Mouse (Mus musculus): ENCODE measurements around the gene Tmprss11c. TPM values are rescaled to one million over a fixed set of nuclear protein-coding genes. Genes with fewer than 3 reads are reported as not detected.
"Not testable (repeated sequence)": the region's sequence is repeated elsewhere in the genome, so short reads cannot be mapped to it uniquely, and the experiment has no call there.

Gene Tmprss11c
- total RNA-seq (2021), result not detected
- polyA plus RNA-seq (2012; rRNA removed), result not detected in 2 replicates
- long read RNA-seq, result 0 reads

DNA sequence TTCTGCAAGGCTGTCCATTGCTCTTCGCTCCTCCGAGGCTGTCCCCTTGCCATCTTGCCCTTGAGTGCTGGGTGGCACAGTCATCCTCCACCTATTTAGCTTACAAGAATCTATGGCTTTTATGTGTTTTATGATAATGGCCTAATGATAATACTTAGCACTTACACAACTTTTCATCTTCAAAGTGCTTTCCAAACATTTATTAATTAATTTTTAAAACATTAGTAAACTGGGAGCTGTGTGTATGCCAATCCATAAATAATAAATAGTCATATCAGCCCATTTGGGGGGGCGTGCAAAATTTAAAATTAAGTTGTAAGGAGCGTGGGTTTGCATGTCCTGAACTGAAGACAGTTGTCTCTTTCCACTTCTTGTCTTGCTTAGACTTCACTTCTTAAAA, at the start of gene Tmprss11c:
Tmprss11c (minus strand) TSS at position 101 of the 400 bp plus-strand sequence.
- TF ChIP-seq POLR2A (IDR thresholded peaks at IDR 0.05; ENCODE audit: insufficient read depth, low read depth, low read length), result no peak
- no peak for TF ChIP-seq EP300 (IDR thresholded peaks at IDR 0.05; ENCODE audit: insufficient read depth, low read depth, low read length)
- TF ChIP-seq CTCF (IDR thresholded peaks at IDR 0.05), result no peak
- intact Hi-C loops (cut with DNase I), result no loop called here
- H3K79me2 ChIP-seq (replicated peaks; ENCODE audit: control insufficient read depth, insufficient read depth, low read length), result no peaks in the 10 kb centered on the region
- WGBS, result 78% methylated on average over 4 of the region's 4 CpGs
- no peaks in the 10 kb centered on the region for H3K27me3 ChIP-seq (ENCODE audit: control insufficient read depth, insufficient read depth, low read length)
- no peak within 1 kb of the TSS for H3K4me3 ChIP-seq
- H3K36me3 ChIP-seq (ENCODE audit: control insufficient read depth, insufficient read depth, low read length), result no peaks in the 10 kb centered on the region
- H3K4me1 ChIP-seq (ENCODE audit: control insufficient read depth, insufficient read depth, low read length), result no peaks in the 10 kb centered on the region
- no peak for DNase-seq
- H3K9ac ChIP-seq (ENCODE audit: low read depth, low read length), result no peak within 1 kb of the TSS
- H3K27ac ChIP-seq, result no peak within 1 kb of the TSS

DNA sequence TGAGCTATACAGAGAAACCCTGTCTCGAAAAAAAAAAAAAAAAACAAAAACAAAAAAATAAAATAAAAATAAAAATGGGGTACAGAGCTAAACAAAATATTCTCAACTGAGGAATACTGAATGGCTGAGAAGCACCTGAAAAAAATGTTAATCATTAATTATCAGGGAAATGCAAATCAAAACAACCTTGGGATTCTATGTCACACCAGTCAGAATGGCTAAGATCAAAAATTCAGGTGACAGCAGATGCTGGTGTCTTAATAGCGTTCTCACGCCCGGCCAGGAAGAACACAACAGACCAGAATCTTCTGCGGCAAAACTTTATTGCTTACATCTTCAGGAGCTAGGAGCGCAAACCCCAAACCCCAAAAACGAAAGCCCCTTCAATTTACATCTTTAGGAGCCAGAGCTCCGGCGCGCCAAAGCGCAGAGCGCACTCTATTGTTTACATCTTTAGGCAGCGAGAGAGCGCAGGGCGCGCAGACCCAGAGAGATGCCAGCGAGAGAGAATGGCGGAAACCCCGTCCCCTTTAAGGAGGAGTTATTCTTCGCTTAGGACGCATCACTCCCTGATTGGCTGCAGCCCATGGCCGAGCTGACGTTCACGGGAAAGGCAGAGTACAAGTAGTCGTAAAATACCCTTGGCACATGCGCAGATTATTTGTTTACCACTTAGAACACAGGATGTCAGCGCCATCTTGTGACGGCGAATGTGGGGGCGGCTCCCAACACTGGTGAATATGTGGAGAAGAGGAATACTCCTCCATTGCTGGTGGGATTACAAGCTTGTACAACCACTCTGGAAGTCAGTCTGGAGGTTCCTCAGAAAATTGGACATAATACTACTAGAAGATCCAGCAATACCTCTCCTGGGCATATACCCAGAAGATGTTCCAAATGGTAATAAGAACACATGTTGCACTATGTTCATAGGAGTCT, 29.2 kb upstream of the Tmprss11c start:
- H3K9ac ChIP-seq (ENCODE audit: low read depth, low read length); H3K27me3 ChIP-seq (ENCODE audit: control insufficient read depth, insufficient read depth, low read length); intact Hi-C loops (cut with DNase I); H3K4me1 ChIP-seq (ENCODE audit: control insufficient read depth, insufficient read depth, low read length); H3K36me3 ChIP-seq (ENCODE audit: control insufficient read depth, insufficient read depth, low read length); H3K79me2 ChIP-seq (replicated peaks; ENCODE audit: control insufficient read depth, insufficient read depth, low read length); DNase-seq; H3K27ac ChIP-seq; H3K4me3 ChIP-seq: not testable (repeated sequence)
- WGBS, result 46% methylated on average over 30 of the region's 30 CpGs

DNA sequence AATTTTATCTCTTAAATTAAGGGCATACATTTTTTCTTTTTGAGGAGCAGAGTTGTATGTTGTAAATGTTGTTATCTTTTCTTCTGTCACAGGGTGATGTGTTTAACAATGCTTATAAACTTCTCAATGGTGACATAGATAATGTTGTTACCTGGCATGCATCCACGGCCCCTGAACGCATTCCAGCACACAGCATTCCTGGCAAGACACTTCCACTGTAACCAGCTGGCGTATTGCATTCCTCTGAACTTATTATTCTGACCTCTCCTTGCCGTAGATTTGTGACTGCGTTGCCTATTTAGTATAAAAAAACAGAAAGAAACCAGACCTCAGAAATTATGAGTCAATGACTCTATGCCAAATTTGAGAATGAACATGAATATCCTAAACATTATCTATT, 17.0 kb upstream of the Tmprss11c start:
- no peak for TF ChIP-seq CTCF (IDR thresholded peaks at IDR 0.05)
- TF ChIP-seq EP300 (IDR thresholded peaks at IDR 0.05; ENCODE audit: insufficient read depth, low read depth, low read length), result no peak
- no peak for TF ChIP-seq POLR2A (IDR thresholded peaks at IDR 0.05; ENCODE audit: insufficient read depth, low read depth, low read length)
- 28% methylated on average over 5 of the region's 5 CpGs for WGBS

DNA sequence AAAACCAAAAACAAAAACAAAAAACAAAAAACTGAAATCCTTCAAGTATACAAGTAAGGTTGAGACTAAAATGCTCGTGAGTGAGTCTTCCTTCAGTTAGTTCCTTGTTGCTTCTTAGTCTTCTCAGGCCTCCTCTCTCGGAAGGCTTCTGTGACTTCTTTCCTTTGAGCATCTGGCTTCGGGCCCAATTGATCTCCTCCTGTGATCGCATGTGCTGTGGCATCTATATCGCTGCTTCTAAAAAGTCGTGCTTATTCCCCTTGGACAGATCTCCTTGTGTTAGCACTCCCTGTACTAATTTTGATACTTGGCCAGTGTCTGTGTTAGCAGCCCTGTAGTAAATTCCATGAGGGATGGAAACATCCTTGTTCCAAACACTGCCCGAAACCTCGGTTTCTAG, 14.8 kb upstream of the Tmprss11c start:
- no peaks in the 10 kb centered on the region for H3K4me1 ChIP-seq (ENCODE audit: control insufficient read depth, insufficient read depth, low read length)
- no peak for TF ChIP-seq POLR2A (IDR thresholded peaks at IDR 0.05; ENCODE audit: insufficient read depth, low read depth, low read length)
- TF ChIP-seq CTCF (IDR thresholded peaks at IDR 0.05), result no peak
- TF ChIP-seq EP300 (IDR thresholded peaks at IDR 0.05; ENCODE audit: insufficient read depth, low read depth, low read length), result no peak
- intact Hi-C loops (cut with DNase I), result no loop called here
- H3K36me3 ChIP-seq (ENCODE audit: control insufficient read depth, insufficient read depth, low read length), result no peaks in the 10 kb centered on the region
- H3K27ac ChIP-seq, result no peak overlapping the region
- no peak for DNase-seq
- no peak overlapping the region for H3K9ac ChIP-seq (ENCODE audit: low read depth, low read length)
- H3K27me3 ChIP-seq (ENCODE audit: control insufficient read depth, insufficient read depth, low read length), result no peaks in the 10 kb centered on the region
- 69% methylated on average over 8 of the region's 8 CpGs for WGBS
- H3K79me2 ChIP-seq (replicated peaks; ENCODE audit: control insufficient read depth, insufficient read depth, low read length), result no peaks in the 10 kb centered on the region
- no peak overlapping the region for H3K4me3 ChIP-seq

More for the DNA sequence above, 17.0 kb upstream of the Tmprss11c start:
- no peaks in the 10 kb centered on the region for H3K27me3 ChIP-seq (ENCODE audit: control insufficient read depth, insufficient read depth, low read length)
- H3K9ac ChIP-seq (ENCODE audit: low read depth, low read length), result no peak overlapping the region
- no peak overlapping the region for H3K4me3 ChIP-seq
- peak; percentile 6 to 30 for DNase-seq
- intact Hi-C loops (cut with DNase I), result no loop called here
- no peaks in the 10 kb centered on the region for H3K79me2 ChIP-seq (replicated peaks; ENCODE audit: control insufficient read depth, insufficient read depth, low read length)
- H3K4me1 ChIP-seq (ENCODE audit: control insufficient read depth, insufficient read depth, low read length), result no peaks in the 10 kb centered on the region
- H3K27ac ChIP-seq, result no peak overlapping the region
- H3K36me3 ChIP-seq (ENCODE audit: control insufficient read depth, insufficient read depth, low read length), result no peaks in the 10 kb centered on the region

DNA sequence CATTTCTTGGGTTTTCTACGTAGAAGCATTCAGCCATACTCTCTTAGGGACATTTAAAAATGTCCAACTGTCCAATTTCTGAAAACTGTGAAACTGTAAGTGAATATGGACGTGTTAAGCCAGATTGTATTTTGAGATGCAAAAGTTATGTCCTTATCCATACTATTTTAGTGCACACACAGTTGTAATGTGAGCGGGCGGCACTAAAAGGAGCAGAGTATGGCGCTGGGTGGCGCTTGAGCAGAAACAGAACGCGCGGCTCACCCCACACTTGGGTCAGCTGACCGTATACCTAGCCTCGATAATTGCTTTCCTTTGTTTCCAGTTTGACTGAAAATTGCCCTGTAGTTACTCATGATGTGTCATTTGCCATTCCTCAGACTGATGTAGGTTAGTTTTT, 42.5 kb downstream of the Tmprss11c start:
- WGBS, result 85% methylated on average over 11 of the region's 11 CpGs
- DNase-seq, result no peak
- TF ChIP-seq POLR2A (IDR thresholded peaks at IDR 0.05; ENCODE audit: insufficient read depth, low read depth, low read length) (no peak), CTCF (IDR thresholded peaks at IDR 0.05) (no peak), EP300 (IDR thresholded peaks at IDR 0.05; ENCODE audit: insufficient read depth, low read depth, low read length) (no peak)

DNA sequence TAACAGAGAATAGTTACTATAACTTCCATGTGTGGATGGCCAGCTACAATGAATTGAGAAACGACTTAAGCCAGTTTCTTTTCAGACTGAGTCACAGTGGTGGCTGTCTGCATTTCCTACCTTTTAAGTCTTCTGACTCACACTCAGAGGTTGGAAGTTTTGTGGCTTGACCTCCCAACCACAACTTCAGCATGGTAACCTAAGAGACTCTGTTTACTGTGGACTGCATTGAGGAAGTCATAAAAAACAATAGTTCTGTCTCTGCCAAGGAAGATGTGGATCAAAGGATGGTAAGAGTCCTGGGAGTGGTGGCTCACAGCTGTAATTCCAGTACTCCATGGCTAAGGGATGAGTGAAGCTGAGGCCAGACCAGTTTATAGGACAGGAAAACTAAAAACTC, 44.2 kb downstream of the Tmprss11c start:
- H3K9ac ChIP-seq (ENCODE audit: low read depth, low read length), result no peak overlapping the region

More for the DNA sequence above, 42.5 kb downstream of the Tmprss11c start:
- Histone ChIP-seq H3K9ac (ENCODE audit: low read depth, low read length) (no peak overlapping the region), H3K36me3 (ENCODE audit: control insufficient read depth, insufficient read depth, low read length) (no peaks in the 10 kb centered on the region), H3K4me1 (ENCODE audit: control insufficient read depth, insufficient read depth, low read length) (no peaks in the 10 kb centered on the region), H3K4me3 (no peak overlapping the region), H3K79me2 (replicated peaks; ENCODE audit: control insufficient read depth, insufficient read depth, low read length) (no peaks in the 10 kb centered on the region), H3K27me3 (ENCODE audit: control insufficient read depth, insufficient read depth, low read length) (no peaks in the 10 kb centered on the region), H3K27ac (no peak overlapping the region)
- intact Hi-C loops (cut with DNase I), result no loop called here

More for the DNA sequence above, 44.2 kb downstream of the Tmprss11c start:
- Histone ChIP-seq H3K4me1 (ENCODE audit: control insufficient read depth, insufficient read depth, low read length) (no peaks in the 10 kb centered on the region), H3K36me3 (ENCODE audit: control insufficient read depth, insufficient read depth, low read length) (no peaks in the 10 kb centered on the region), H3K79me2 (replicated peaks; ENCODE audit: control insufficient read depth, insufficient read depth, low read length) (no peaks in the 10 kb centered on the region), H3K27ac (no peak overlapping the region), H3K4me3 (no peak overlapping the region), H3K27me3 (ENCODE audit: control insufficient read depth, insufficient read depth, low read length) (no peaks in the 10 kb centered on the region)
- 29% methylated on average over 1 of the region's 1 CpGs for WGBS
- intact Hi-C loops (cut with DNase I), result no loop called here
- DNase-seq, result no peak
- TF ChIP-seq POLR2A (IDR thresholded peaks at IDR 0.05; ENCODE audit: insufficient read depth, low read depth, low read length) (no peak), CTCF (IDR thresholded peaks at IDR 0.05) (no peak), EP300 (IDR thresholded peaks at IDR 0.05; ENCODE audit: insufficient read depth, low read depth, low read length) (no peak)

Data from heart, adult 2 months (tissue).